Comparison of ENCODE assay signal across 17 mouse cellular contexts in genomic region chr11:84389332-84389731, GRCm38 (mm10).
A peak's percentile ranks its signal among the peaks of the same experiment; 100 is the strongest.
DNase-seq lines count a peak whose midpoint lies in the region; ATAC-seq and TF ChIP-seq lines count a peak whose summit lies in the region.
"Had no signal": no experiment of that assay in that cellular context is flagged by ENCODE, and none has a peak within 500 bp of the region (broad histone marks: within the 10 kb centered on the region; RNA-seq: fewer than 3 reads in every experiment).

No protein-coding gene starts in this region.

- no peak overlapping the region for H3K4me2 ChIP-seq in forebrain, postnatal 0 days (ENCODE audit: low read depth)
- H3K4me2 ChIP-seq in forebrain, embryonic 14.5 days (ENCODE audit: low read length) = no peak overlapping the region
- H3K4me2 ChIP-seq in neural tube, embryonic 13.5 days = no peak overlapping the region
- H3K4me2 ChIP-seq: embryonic facial prominence, embryonic 12.5 days; forebrain, embryonic 12.5 days; heart, embryonic 13.5 days; lung, embryonic 15.5 days had no signal

- DNase-seq in forebrain, postnatal 0 days = peak; percentile 27
- DNase-seq in forebrain, embryonic 14.5 days (ENCODE audit: low spot score) = no peak
- no peak for DNase-seq in neural tube, embryonic 10.5 days (ENCODE audit: extremely low spot score, low spot score)
- peak; percentile 29 for DNase-seq in large intestine, adult 2 months (ENCODE audit: low read depth, low spot score)
- peak; percentile 54 for DNase-seq in skeletal muscle tissue, adult 2 months (ENCODE audit: low read depth, low spot score)
- DNase-seq in Muller cell, postnatal 12 days (ENCODE audit: inconsistent ontology term) = no peak
- DNase-seq in adrenal gland, adult 18-20 months (ENCODE audit: low spot score in 2 of 2) = no peak
- DNase-seq: cerebellum, postnatal 10 days; kidney, postnatal 4 days; left cerebral cortex, postnatal 4 days; right cerebral cortex, postnatal 25 days had no signal

- no peaks in the 10 kb centered on the region for H3K27me3 ChIP-seq in forebrain, postnatal 0 days (ENCODE audit: insufficient read depth, low read length)
- no peaks in the 10 kb centered on the region for H3K27me3 ChIP-seq in forebrain, embryonic 14.5 days (replicated peaks; ENCODE audit: control insufficient read depth, insufficient read depth, low read length)
- H3K27me3 ChIP-seq in neural tube, embryonic 13.5 days = no peaks in the 10 kb centered on the region
- H3K27me3 ChIP-seq: embryonic facial prominence, embryonic 12.5 days; forebrain, embryonic 12.5 days; heart, embryonic 13.5 days; lung, embryonic 15.5 days had no signal

- no peak overlapping the region for H3K9ac ChIP-seq in forebrain, postnatal 0 days
- no peak overlapping the region for H3K9ac ChIP-seq in forebrain, embryonic 14.5 days (ENCODE audit: low read length)
- H3K9ac ChIP-seq in neural tube, embryonic 13.5 days = no peak overlapping the region
- H3K9ac ChIP-seq: embryonic facial prominence, embryonic 12.5 days; forebrain, embryonic 12.5 days; heart, embryonic 13.5 days; lung, embryonic 15.5 days had no signal

- H3K9me3 ChIP-seq in forebrain, postnatal 0 days (ENCODE audit: low read length) = no peaks in the 10 kb centered on the region
- no peaks in the 10 kb centered on the region for H3K9me3 ChIP-seq in forebrain, embryonic 14.5 days (replicated peaks; ENCODE audit: control insufficient read depth, low read length)
- H3K9me3 ChIP-seq in neural tube, embryonic 13.5 days = no peaks in the 10 kb centered on the region
- H3K9me3 ChIP-seq: embryonic facial prominence, embryonic 12.5 days; forebrain, embryonic 12.5 days; heart, embryonic 13.5 days; lung, embryonic 15.5 days had no signal

- no peak for TF ChIP-seq CTCF in forebrain, postnatal 0 days (IDR thresholded peaks at IDR 0.05; ENCODE audit: low read depth)

- H3K36me3 ChIP-seq in forebrain, postnatal 0 days (ENCODE audit: insufficient read depth) = peaks cover 30% of the 10 kb centered on the region
- H3K36me3 ChIP-seq in forebrain, embryonic 14.5 days (ENCODE audit: control insufficient read depth, insufficient read depth, low read length) = peaks cover 34% of the 10 kb centered on the region
- peaks cover 13% of the 10 kb centered on the region for H3K36me3 ChIP-seq in neural tube, embryonic 13.5 days
- H3K36me3 ChIP-seq: lung, embryonic 15.5 days had no signal

- H3K27ac ChIP-seq in forebrain, postnatal 0 days (ENCODE audit: low read depth, low read length) = no peak overlapping the region
- no peak overlapping the region for H3K27ac ChIP-seq in forebrain, embryonic 14.5 days (ENCODE audit: low read depth, low read length)
- peak overlapping the region; percentile 6; the same call in 1 of the 2 replicates for H3K27ac ChIP-seq in neural tube, embryonic 13.5 days (replicated peaks)
- H3K27ac ChIP-seq: embryonic facial prominence, embryonic 12.5 days; forebrain, embryonic 12.5 days; heart, embryonic 13.5 days; lung, embryonic 15.5 days had no signal

- 0 out of 2 replicates have a peak, but pooled peaks cover 3% of the 10 kb centered on the region for H3K4me1 ChIP-seq in forebrain, postnatal 0 days (ENCODE audit: insufficient read depth)
- H3K4me1 ChIP-seq in forebrain, embryonic 14.5 days (ENCODE audit: control insufficient read depth, insufficient read depth, low read length) = no peaks in the 10 kb centered on the region
- H3K4me1 ChIP-seq in neural tube, embryonic 13.5 days (replicated peaks) = peaks cover 31% of the 10 kb centered on the region
- H3K4me1 ChIP-seq: embryonic facial prominence, embryonic 12.5 days had no signal

- no peak for ATAC-seq in forebrain, postnatal 0 days
- ATAC-seq in forebrain, embryonic 14.5 days = no peak
- ATAC-seq in neural tube, embryonic 13.5 days (ENCODE audit: low read depth) = no peak
- ATAC-seq: inflammation-experienced regulatory T-cells, adult 6 months had no signal

- 56% methylated on average over 6 of the region's 6 CpGs for WGBS in forebrain, postnatal 0 days
- 85% methylated on average over 6 of the region's 6 CpGs for WGBS in forebrain, embryonic 14.5 days
- WGBS in neural tube, embryonic 13.5 days = 82% methylated on average over 6 of the region's 6 CpGs
- WGBS in large intestine, adult 2 months = 30% methylated on average over 6 of the region's 6 CpGs

- H3K4me3 ChIP-seq in forebrain, postnatal 0 days (ENCODE audit: low read depth, low read length) = no peak overlapping the region
- H3K4me3 ChIP-seq in forebrain, embryonic 14.5 days (ENCODE audit: low read depth, low read length) = no peak overlapping the region
- no peak overlapping the region for H3K4me3 ChIP-seq in neural tube, embryonic 13.5 days
- H3K4me3 ChIP-seq: embryonic facial prominence, embryonic 12.5 days; forebrain, embryonic 12.5 days; heart, embryonic 13.5 days; lung, embryonic 15.5 days had no signal

Comparison
In these comparisons a context has a peak if more than half of its experiments do, and no peak if none do; other contexts are left out.
1. DNase-seq: peak in forebrain, postnatal 0 days (single experiment), large intestine, adult 2 months (single experiment) and skeletal muscle tissue, adult 2 months (single experiment); none in forebrain, embryonic 14.5 days (single experiment), neural tube, embryonic 10.5 days (single experiment), Muller cell, postnatal 12 days (single experiment) and adrenal gland, adult 18-20 months (0 of 2).